Mouse (Mus musculus): ENCODE results near the gene Zfpm1.

The Zfpm1 gene

GRCm38 (mm10) chr8:122345181-122346095, 63.5 kb downstream of the Zfpm1 start:
- DNase-seq (ENCODE audit: low read depth in 2 of 2, low spot score in 2 of 2) = no peak

- no peak for DNase-seq (ENCODE audit: low read depth in 2 of 2, low spot score in 2 of 2)
Measured at GRCm38 (mm10) chr8:122347811-122348552, 66.0 kb downstream of the Zfpm1 start.

- DNase-seq (ENCODE audit: low read depth in 2 of 2, low spot score in 2 of 2) = no peak
Measured at GRCm38 (mm10) chr8:122349357-122350297, 67.7 kb downstream of the Zfpm1 start.

GRCm38 (mm10) chr8:122350309-122351089, 68.6 kb downstream of the Zfpm1 start:
- no peak for DNase-seq (ENCODE audit: low read depth in 2 of 2, low spot score in 2 of 2)

GRCm38 (mm10) chr8:122354157-122354556, 72.2 kb downstream of the Zfpm1 start:
- DNase-seq (ENCODE audit: low read depth in 2 of 2, low spot score in 2 of 2) = no peak

- no peak for DNase-seq (ENCODE audit: low read depth in 2 of 2, low spot score in 2 of 2)
Measured at GRCm38 (mm10) chr8:122355642-122356606, 74.0 kb downstream of the Zfpm1 start.

GRCm38 (mm10) chr8:122357202-122357601, 75.3 kb downstream of the Zfpm1 start:
- no peak for DNase-seq (ENCODE audit: low read depth in 2 of 2, low spot score in 2 of 2)

GRCm38 (mm10) chr8:122357641-122358040, 75.7 kb downstream of the Zfpm1 start:
- no peak for DNase-seq (ENCODE audit: low read depth in 2 of 2, low spot score in 2 of 2)

GRCm38 (mm10) chr8:122359111-122359775, 77.3 kb downstream of the Zfpm1 start:
- DNase-seq (ENCODE audit: low read depth in 2 of 2, low spot score in 2 of 2) = no peak

GRCm38 (mm10) chr8:122360696-122361416, 78.9 kb downstream of the Zfpm1 start, which contains the start of gene Trhr2:
Gene Trhr2, minus strand, starts transcription at chr8:122360746.
- DNase-seq (ENCODE audit: low read depth in 2 of 2, low spot score in 2 of 2) = no peak

- DNase-seq (ENCODE audit: low read depth in 2 of 2, low spot score in 2 of 2) = no peak
Measured at GRCm38 (mm10) chr8:122362271-122362670, 80.3 kb downstream of the Zfpm1 start.

- DNase-seq (ENCODE audit: low read depth in 2 of 2, low spot score in 2 of 2) = no peak
Measured at GRCm38 (mm10) chr8:122362967-122363366, 81.0 kb downstream of the Zfpm1 start.

GRCm38 (mm10) chr8:122368494-122368893, 86.6 kb downstream of the Zfpm1 start:
- no peak for DNase-seq (ENCODE audit: low read depth in 2 of 2, low spot score in 2 of 2)

GRCm38 (mm10) chr8:122369665-122370064, 87.7 kb downstream of the Zfpm1 start:
- DNase-seq (ENCODE audit: low read depth in 2 of 2, low spot score in 2 of 2) = peak in 1 of 2 experiments; percentile 18

- DNase-seq (ENCODE audit: low read depth in 2 of 2, low spot score in 2 of 2) = no peak
Measured at GRCm38 (mm10) chr8:122371706-122372105, 89.8 kb downstream of the Zfpm1 start.

- DNase-seq (ENCODE audit: low read depth in 2 of 2, low spot score in 2 of 2) = no peak
Measured at GRCm38 (mm10) chr8:122375320-122375719, 93.4 kb downstream of the Zfpm1 start.

GRCm38 (mm10) chr8:122375751-122376364, 93.9 kb downstream of the Zfpm1 start:
- no peak for DNase-seq (ENCODE audit: low read depth in 2 of 2, low spot score in 2 of 2)

All from CD8-positive naive resting alpha-beta T cell, adult 2 months (primary cell).